18 mouse cellular contexts compared by ENCODE assay signal in the genomic region with DNA sequence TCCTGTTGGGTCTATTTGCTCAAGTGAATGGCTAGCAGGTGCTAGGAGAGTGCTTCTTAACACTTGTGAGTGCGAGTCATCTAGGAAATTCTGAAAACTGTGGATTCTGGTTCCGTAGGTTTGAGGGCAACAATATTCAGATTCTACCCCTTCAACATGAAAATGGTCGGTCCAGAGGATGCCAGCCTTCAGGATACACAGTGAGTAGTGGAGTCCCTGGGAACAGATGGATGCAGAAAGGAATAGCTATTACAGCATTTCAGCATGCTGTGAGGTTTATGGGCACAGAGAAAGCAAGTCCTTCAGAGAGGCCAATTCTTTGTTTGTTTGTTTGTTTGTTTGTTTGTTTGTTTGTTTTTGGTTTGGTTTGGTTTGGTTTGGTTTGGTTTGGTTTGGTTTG.
"Had no signal": no experiment of that assay in that cellular context is flagged by ENCODE, and none has a peak within 500 bp of the region (broad histone marks: within the 10 kb centered on the region; RNA-seq: fewer than 3 reads in every experiment).

No protein-coding gene starts in this region.

- H3K4me2 ChIP-seq: kidney, embryonic 15.5 days; limb, embryonic 12.5 days; limb, embryonic 15.5 days; liver, embryonic 12.5 days; liver, embryonic 15.5 days; lung, embryonic 15.5 days; midbrain, embryonic 11.5 days; stomach, embryonic 15.5 days had no signal

- H3K4me3 ChIP-seq: kidney, embryonic 15.5 days; limb, embryonic 12.5 days; limb, embryonic 15.5 days; liver, embryonic 12.5 days; liver, embryonic 15.5 days; lung, embryonic 15.5 days; stomach, embryonic 15.5 days had no signal

- H3K9ac ChIP-seq: kidney, embryonic 15.5 days; limb, embryonic 12.5 days; limb, embryonic 15.5 days; liver, embryonic 12.5 days; liver, embryonic 15.5 days; lung, embryonic 15.5 days; stomach, embryonic 15.5 days had no signal

- H3K27ac ChIP-seq: kidney, embryonic 15.5 days; limb, embryonic 12.5 days; limb, embryonic 15.5 days; liver, embryonic 12.5 days; liver, embryonic 15.5 days; lung, embryonic 15.5 days; stomach, embryonic 15.5 days had no signal

- DNase-seq: kidney, postnatal 10 days; kidney, postnatal 4 days; left cerebral cortex, postnatal 4 days; lung, adult 18-20 months; lung, postnatal 10 days; lung, postnatal 36 days; right cerebral cortex, adult 18-20 months; right cerebral cortex, postnatal 14 days; right cerebral cortex, postnatal 4 days; thymus, postnatal 25 days had no signal

- H3K9me3 ChIP-seq: kidney, embryonic 15.5 days; limb, embryonic 12.5 days; limb, embryonic 15.5 days; liver, embryonic 12.5 days; liver, embryonic 15.5 days; lung, embryonic 15.5 days; stomach, embryonic 15.5 days had no signal

- H3K4me1 ChIP-seq: kidney, embryonic 15.5 days; limb, embryonic 12.5 days; limb, embryonic 15.5 days; liver, embryonic 12.5 days; liver, embryonic 15.5 days; lung, embryonic 15.5 days; stomach, embryonic 15.5 days had no signal

- H3K36me3 ChIP-seq: kidney, embryonic 15.5 days; limb, embryonic 12.5 days; limb, embryonic 15.5 days; liver, embryonic 12.5 days; liver, embryonic 15.5 days; lung, embryonic 15.5 days; stomach, embryonic 15.5 days had no signal

- ATAC-seq: liver, embryonic 12.5 days had no signal

- H3K27me3 ChIP-seq: kidney, embryonic 15.5 days; limb, embryonic 12.5 days; limb, embryonic 15.5 days; liver, embryonic 12.5 days; liver, embryonic 15.5 days; lung, embryonic 15.5 days; stomach, embryonic 15.5 days had no signal
